11 mouse cellular contexts compared by ENCODE assay signal in genomic region chr9:116553181-116553580, GRCm38 (mm10).
DNase-seq lines count a peak whose midpoint lies in the region; ATAC-seq lines count a peak whose summit lies in the region.
"Had no signal": no experiment of that assay in that cellular context is flagged by ENCODE, and none has a peak within 500 bp of the region (broad histone marks: within the 10 kb centered on the region; RNA-seq: fewer than 3 reads in every experiment).

No protein-coding gene starts in this region.

- DNase-seq in cerebellum, adult 9-10 months, result peak; percentile 1
- peak; percentile 24 for DNase-seq in layer of hippocampus, adult 9-10 months (ENCODE audit: low spot score)
- no peak for DNase-seq in layer of hippocampus, postnatal 14 days (ENCODE audit: low spot score in 2 of 2)
- DNase-seq in ZHBTc4 (ENCODE audit: low read depth, low spot score), result peak; percentile 58
- no peak for DNase-seq in right cerebral cortex, postnatal 14 days

- no peak overlapping the region for H3K4me3 ChIP-seq in neural tube, embryonic 15.5 days (replicated peaks)
- H3K4me3 ChIP-seq: embryonic facial prominence, embryonic 12.5 days; hindbrain, embryonic 13.5 days had no signal

- no peak for ATAC-seq in cerebellum, adult (ENCODE audit: insufficient number of reproducible peaks, low FRiP score, low TSS enrichment)
- peak; percentile 79 for ATAC-seq in megakaryocyte, adult 5-6 weeks (ENCODE audit: poor library complexity, severe bottlenecking)
- ATAC-seq in neural tube, embryonic 15.5 days (ENCODE audit: low FRiP score), result no peak

- peaks cover 10% of the 10 kb centered on the region for H3K4me1 ChIP-seq in neural tube, embryonic 15.5 days

- H3K36me3 ChIP-seq in neural tube, embryonic 15.5 days, result no peaks in the 10 kb centered on the region
- H3K36me3 ChIP-seq: embryonic facial prominence, embryonic 12.5 days; G1E; hindbrain, embryonic 13.5 days had no signal

- 90% methylated on average over 3 of the region's 3 CpGs for WGBS in neural tube, embryonic 15.5 days

- H3K9me3 ChIP-seq in neural tube, embryonic 15.5 days (replicated peaks), result no peaks in the 10 kb centered on the region
- H3K9me3 ChIP-seq: embryonic facial prominence, embryonic 12.5 days had no signal

- H3K27me3 ChIP-seq in neural tube, embryonic 15.5 days (replicated peaks), result no peaks in the 10 kb centered on the region
- H3K27me3 ChIP-seq: embryonic facial prominence, embryonic 12.5 days; hindbrain, embryonic 13.5 days had no signal

- no peak overlapping the region for H3K27ac ChIP-seq in neural tube, embryonic 15.5 days (replicated peaks)
- H3K27ac ChIP-seq: embryonic facial prominence, embryonic 12.5 days; hindbrain, embryonic 13.5 days had no signal

- H3K4me2 ChIP-seq in neural tube, embryonic 15.5 days, result no peak overlapping the region
- H3K4me2 ChIP-seq: embryonic facial prominence, embryonic 12.5 days; hindbrain, embryonic 13.5 days had no signal

- H3K9ac ChIP-seq in neural tube, embryonic 15.5 days (replicated peaks), result no peak overlapping the region
- H3K9ac ChIP-seq: embryonic facial prominence, embryonic 12.5 days; hindbrain, embryonic 13.5 days had no signal

Comparison
In these comparisons a context has a peak if more than half of its experiments do, and no peak if none do; other contexts are left out.
1. DNase-seq: peak in cerebellum, adult 9-10 months (single experiment), layer of hippocampus, adult 9-10 months (single experiment) and ZHBTc4 (single experiment); none in layer of hippocampus, postnatal 14 days (0 of 2) and right cerebral cortex, postnatal 14 days (single experiment).